Mouse (Mus musculus) bone marrow, adult 2 months (tissue): Measurements from ENCODE around the gene Hsdl2. TPM values are rescaled to one million over a fixed set of nuclear protein-coding genes. Genes with fewer than 3 reads are reported as not detected.

ENCODE experiments used
- H3K27ac ChIP-seq: fragments of 200-500 bp; 2 replicates; pipeline ENCODE4 v1.5.1; 2012; ENCODE audit warnings: low read depth, mild to moderate bottlenecking, control low read depth, inconsistent platforms, low read length; ENCODE audit not compliant: control insufficient read depth, poor library complexity, insufficient read depth
- H3K4me1 ChIP-seq: fragments of 200-500 bp; 2 replicates; pipeline ENCODE4 v1.6.1; 2011; ENCODE audit warnings: low read length; ENCODE audit not compliant: control insufficient read depth, insufficient read depth
- H3K4me3 ChIP-seq: fragments of 200-500 bp; replicated peaks from 2 replicates; pipeline ENCODE3; 2011; ENCODE audit warnings: mild to moderate bottlenecking, low read depth, low read length, control low read depth; ENCODE audit not compliant: control insufficient read depth
- CTCF ChIP-seq: fragments of 200-500 bp; IDR thresholded peaks from 2 replicates; pipeline ENCODE4 v1.5.1; 2011; ENCODE audit warnings: low read length, control low read depth; ENCODE audit not compliant: control insufficient read depth, insufficient read depth
- POLR2A ChIP-seq: fragments of 200-500 bp; IDR thresholded peaks from 2 replicates; pipeline ENCODE4 v1.6.1; 2011; ENCODE audit warnings: low read depth, mild to moderate bottlenecking, control low read depth, low read length, borderline replicate concordance; ENCODE audit not compliant: control insufficient read depth
- WGBS: fragments of 180-500 bp; shearing (Covaris S2); methylation state at CpG from one replicate; pipeline ENCODE4 v1.1.7; 2018; 5-methylcytosine and 5-hydroxymethylcytosine counted together
- polyA plus RNA-seq: library from polyadenylated mRNA; stranded (reverse); fragments of >200 nt; gene quantifications from 2 replicates; pipeline ENCODE4 v1.2.4, GENCODE M21; 2011; ENCODE audit warnings: low replicate concordance; ENCODE audit not compliant: missing spikeins, insufficient read depth, insufficient read length

Hsdl2 gene
- polyA plus RNA-seq, 1 experiment: 15.2 TPM

DNA sequence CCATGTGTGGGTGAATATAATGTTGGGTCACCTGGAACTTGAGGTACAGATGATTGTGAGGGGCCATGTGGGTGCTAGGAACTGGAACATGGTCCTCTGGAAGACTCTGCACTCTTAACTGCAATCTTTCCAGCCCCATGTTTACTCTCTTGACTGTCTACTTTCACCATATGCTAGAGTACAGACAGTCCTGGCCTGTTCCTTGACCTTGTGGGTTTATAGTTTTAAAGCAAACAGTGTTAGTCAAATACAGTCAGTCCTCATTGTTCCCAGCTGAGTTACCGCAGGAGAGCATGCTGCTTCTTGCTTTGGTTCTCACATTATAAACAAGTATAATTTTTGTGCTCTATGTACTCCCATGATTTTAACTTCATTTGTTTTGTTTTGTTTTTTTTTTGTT lies 80.8 kb downstream of the Hsdl2 start:
- Histone ChIP-seq H3K4me1 (peaks cover 2% of the 10 kb centered on the region; the same call in 1 of the 2 replicates), H3K4me3 (no peak overlapping the region), H3K27ac (no peak overlapping the region)
- 98% methylated on average over 1 of the region's 1 CpGs for WGBS
- TF ChIP-seq CTCF (no peak), POLR2A (no peak)

DNA sequence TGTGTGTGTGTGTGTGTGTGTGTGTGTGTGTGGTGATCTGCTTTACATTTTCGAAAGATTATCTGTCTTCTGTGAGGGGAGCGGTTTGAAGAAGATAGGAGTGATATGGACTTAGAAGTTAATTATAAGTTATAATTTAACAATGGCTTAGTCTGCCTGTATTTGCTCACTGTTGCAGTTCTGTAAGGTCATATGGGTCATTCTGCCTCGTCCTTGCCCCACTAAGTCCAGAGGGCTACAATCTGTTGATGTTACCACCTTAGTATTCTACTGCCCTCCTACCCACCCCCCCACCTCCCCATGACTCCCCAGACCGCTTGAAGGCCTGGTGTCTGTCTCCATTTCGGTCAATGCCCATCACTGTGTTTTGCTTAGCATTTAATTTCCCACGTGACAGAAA lies 82.1 kb downstream of the Hsdl2 start:
- H3K27ac ChIP-seq: no peak overlapping the region
- 87% methylated on average over 6 of the region's 6 CpGs for WGBS

DNA sequence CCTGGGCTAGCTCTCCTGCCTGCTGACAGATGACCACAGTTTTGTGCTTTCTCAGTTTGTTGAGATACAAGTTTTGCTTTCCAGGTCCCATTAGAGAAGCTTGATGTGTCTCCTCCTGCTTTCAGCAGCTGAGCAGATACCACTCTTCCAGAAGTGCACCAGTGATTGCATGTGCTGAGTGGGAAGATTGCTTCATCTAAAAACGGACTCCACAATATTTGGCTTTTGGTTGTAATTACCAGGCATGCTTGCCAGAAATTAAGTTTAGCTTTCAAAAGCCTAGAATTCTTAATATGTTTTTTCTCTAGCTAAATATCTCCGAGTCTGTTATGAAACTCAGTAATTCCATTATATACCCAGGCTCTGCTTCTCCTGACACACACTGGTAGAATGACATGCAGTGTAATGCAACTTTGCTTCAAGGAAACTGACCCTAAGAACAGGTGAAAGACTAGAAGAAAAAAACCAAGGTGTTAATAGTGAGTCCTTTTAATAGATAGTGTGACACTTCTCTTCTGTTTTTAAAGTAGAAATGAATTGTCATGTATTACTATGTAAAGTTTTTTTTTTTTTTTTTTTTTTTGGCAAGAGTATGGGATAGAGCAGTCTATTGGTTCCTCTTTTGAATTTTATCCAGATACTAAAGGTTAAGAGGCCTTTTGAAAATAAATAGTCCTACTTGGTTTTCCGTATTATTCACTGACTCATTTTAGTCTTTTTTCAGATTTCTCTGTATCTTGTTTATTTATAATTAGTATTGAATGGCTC lies 85.4 kb downstream of the Hsdl2 start:
- WGBS: 66% methylated on average over 3 of the region's 3 CpGs
- TF ChIP-seq CTCF (no peak), POLR2A (no peak)
- H3K4me3 ChIP-seq: no peak overlapping the region
- H3K27ac ChIP-seq: no peak overlapping the region; the same call in 1 of the 2 replicates
- H3K4me1 ChIP-seq: peaks cover 2% of the 10 kb centered on the region; the same call in 1 of the 2 replicates

More for the DNA sequence above, 82.1 kb downstream of the Hsdl2 start:
- H3K4me1 ChIP-seq: peaks cover 2% of the 10 kb centered on the region; the same call in 1 of the 2 replicates
- no peak for TF ChIP-seq CTCF
- TF ChIP-seq POLR2A: no peak
- no peak overlapping the region for H3K4me3 ChIP-seq

DNA sequence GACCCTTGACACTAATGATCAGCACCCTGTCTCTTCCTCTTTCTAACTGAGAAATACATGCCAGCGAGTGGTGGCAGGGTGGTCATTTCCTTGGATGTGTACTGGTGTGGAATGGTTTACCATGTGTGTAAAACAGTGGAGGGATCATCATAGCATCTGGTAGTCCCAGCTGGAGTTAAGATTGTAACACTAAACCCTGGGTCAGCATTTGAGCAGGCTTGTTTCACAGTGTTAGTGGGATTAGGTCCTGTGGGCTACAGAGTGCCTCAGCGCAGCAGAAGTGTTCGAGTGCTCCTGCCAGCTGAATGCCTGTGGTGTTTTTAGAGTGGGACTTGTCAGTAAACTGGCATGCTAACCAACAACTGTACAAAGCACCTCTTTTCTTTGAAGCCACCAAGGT lies 86.7 kb downstream of the Hsdl2 start:
- peaks cover 2% of the 10 kb centered on the region for H3K4me1 ChIP-seq
- no peak for TF ChIP-seq CTCF
- no peak for TF ChIP-seq POLR2A

More for the DNA sequence above, 86.7 kb downstream of the Hsdl2 start:
- Histone ChIP-seq H3K4me3 (no peak overlapping the region), H3K27ac (no peak overlapping the region)
- WGBS: 75% methylated on average over 3 of the region's 3 CpGs

Other genes starting within 250 kb of the Hsdl2 start
- gene Susd1, start 142.9 kb upstream of the Hsdl2 start, polyA plus RNA-seq: 21.3 and 25.3 TPM in 2 replicates
- 46.2 and 50.7 TPM in 2 replicates for gene Ptbp3, start 32.2 kb upstream of the Hsdl2 start, polyA plus RNA-seq
- 3.7 and 6.5 TPM in 2 replicates for gene E130308A19Rik, start 44.6 kb downstream of the Hsdl2 start, polyA plus RNA-seq
- gene Inip, start 220.0 kb downstream of the Hsdl2 start, polyA plus RNA-seq: 10.7 and 27.6 TPM in 2 replicates
- 19.7 and 24.2 TPM in 2 replicates for gene Snx30, start 224.3 kb downstream of the Hsdl2 start, polyA plus RNA-seq